Mouse (Mus musculus): Measurements from ENCODE around the gene Pfkm. TPM values are rescaled to one million over a fixed set of nuclear protein-coding genes. Genes with fewer than 3 reads are reported as not detected.

The Pfkm gene
- polyA plus RNA-seq, 1 experiment from 2014 or later = 16.2 TPM

GRCm38 (mm10) chr15:98096957-98097356 is 4.6 kb downstream of the Pfkm start:
- peak; percentile 7 for DNase-seq (ENCODE audit: low spot score)

DNA sequence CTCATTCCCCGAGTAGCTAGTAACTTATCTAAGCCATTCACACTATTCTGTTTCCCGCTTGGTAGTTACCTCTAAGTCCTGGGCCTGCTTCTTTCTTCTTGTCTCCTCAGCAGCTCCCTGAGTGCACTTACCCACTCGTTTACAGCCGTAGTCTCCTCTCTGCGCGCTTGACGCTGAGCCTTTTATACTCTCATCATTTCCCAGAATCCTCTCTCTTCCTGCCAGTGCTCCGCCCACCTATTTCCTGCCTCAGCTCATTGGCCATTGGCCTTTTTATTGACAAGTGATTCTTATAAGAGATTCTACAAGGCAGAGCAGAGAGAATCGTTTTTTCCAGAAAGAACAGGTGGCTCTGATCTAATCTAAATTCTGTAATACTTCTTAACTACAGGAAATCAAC is 6.1 kb downstream of the Pfkm start:
- no peak for DNase-seq (ENCODE audit: low spot score)

- no peak for DNase-seq (ENCODE audit: low spot score)
Measured at GRCm38 (mm10) chr15:98102401-98102800, 10.0 kb downstream of the Pfkm start.

DNA sequence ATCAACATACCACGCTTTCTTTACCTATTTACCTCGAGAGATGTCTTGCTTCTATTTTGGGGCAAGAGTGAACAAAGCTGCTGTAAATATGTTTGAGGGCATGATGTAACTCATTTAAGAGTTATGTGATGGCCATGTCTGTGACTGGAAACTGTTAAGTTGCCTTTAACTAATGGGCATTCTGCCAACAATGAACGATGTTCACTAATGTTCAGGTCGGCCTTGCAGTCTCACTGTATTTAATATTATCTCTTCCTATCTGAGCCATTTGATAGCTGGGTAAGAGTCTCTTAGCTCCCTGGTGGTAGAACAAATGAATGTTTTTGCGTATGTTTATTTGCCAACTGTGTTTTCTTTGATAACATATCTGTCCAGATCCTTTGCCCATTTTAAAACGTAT is 14.1 kb downstream of the Pfkm start:
- DNase-seq (ENCODE audit: low spot score) = no peak

DNA sequence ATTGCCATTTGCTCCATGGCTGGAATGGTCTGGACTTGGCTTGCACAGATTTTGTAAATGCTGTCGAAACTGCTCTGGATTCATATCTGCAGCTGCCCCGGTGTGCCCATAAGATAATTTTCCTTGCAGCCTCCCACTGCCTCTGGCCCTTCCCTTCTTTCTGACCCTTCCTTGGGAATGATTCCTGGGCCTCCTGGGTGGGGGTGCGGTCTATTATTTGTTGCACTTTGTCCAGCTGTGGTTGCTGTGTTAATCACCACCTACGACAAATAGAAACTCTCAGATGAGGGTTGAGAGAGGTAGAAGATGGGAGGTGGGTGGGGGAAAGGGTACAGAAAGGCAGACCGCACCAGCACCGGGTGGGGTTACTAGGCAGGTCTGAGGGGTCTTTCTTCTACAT is 14.8 kb downstream of the Pfkm start:
- no peak for DNase-seq (ENCODE audit: low spot score)

DNA sequence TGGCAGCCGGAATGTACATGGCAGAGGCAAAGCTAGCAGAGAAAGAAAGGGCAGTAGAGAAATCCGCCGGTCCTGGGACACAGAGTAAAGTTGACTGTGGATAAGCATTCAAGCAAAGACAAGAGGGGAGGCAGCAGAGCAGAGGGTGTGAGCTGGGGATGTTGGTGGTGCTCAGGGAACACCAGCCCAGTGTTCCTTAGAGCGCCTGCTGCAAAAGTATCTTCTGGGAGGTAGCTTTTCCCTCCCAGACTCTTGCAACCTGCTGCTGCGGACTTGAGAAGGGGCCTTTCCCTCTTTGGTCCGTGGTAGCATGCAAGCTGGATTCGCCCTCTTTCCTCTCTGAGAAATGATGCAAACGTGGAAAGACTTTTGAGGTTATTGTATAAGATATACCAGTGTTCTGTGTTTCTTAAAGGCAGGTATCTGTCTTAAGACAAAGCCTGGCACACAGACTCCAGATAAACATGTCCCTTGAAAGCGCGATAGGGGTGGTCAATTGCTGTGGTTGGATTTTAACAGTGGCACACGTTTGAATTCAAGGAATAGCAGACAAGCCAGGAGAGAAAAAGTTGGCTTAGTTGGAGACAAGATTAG is 15.4 kb downstream of the Pfkm start:
- DNase-seq (ENCODE audit: low spot score) = no peak

GRCm38 (mm10) chr15:98108297-98109152 is 16.1 kb downstream of the Pfkm start:
- peak; percentile 69 for DNase-seq (ENCODE audit: low spot score)

DNA sequence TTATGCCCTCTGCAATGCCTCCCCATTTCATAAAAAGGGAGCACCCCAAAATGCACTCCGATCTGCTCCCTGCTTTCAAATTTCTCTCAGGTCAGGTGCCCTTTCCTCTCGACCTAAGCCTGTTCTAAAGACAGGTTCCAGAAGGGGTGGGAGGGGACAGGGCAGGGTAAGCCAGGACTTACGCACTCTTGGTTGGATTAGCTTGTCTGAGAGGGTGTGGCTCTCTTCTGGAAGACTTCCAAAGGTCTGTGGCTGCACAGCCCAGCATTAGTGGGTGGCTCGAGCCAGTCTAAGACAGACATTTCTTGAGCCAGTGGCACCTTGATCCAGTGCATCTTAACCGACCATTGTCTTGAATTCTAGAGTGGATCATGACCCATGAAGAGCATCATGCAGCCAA is 19.4 kb downstream of the Pfkm start:
- DNase-seq (ENCODE audit: low spot score) = no peak

DNA sequence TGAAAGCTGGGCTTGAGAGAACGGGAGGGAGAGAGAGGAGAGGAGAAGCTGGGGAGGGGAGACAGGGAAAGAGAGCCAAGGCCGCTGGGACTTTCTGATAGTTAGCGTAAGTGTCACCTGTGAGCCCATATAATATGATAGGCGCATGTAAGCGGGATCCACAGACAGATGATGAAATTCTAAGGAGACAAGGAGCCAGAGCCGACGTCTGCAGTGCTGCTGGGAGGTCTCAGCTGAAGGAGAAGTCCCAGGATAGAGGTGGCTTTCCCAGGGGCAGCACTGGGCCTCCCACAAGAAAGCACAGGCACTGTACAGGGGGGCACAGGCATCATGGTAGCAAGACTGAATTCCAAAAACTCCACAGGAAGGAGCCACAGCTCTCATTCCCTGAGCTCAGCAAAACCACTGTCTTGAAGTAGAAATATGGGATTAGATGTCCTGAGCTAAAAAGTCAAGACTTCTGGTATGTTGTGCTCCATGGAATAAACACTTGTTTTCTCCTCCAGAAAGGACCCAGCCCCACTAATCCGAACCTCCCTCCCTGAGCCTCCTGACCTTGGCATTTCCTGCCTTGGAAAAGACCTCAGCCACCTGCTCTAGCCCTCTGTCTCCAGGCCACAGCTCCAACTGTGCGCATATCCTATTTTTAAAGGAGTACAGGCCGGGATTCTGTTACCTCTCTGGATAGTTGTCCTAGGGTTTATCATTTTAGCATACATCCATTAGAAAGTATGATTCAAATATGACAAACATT is 21.9 kb downstream of the Pfkm start:
- DNase-seq (ENCODE audit: low spot score) = no peak

DNA sequence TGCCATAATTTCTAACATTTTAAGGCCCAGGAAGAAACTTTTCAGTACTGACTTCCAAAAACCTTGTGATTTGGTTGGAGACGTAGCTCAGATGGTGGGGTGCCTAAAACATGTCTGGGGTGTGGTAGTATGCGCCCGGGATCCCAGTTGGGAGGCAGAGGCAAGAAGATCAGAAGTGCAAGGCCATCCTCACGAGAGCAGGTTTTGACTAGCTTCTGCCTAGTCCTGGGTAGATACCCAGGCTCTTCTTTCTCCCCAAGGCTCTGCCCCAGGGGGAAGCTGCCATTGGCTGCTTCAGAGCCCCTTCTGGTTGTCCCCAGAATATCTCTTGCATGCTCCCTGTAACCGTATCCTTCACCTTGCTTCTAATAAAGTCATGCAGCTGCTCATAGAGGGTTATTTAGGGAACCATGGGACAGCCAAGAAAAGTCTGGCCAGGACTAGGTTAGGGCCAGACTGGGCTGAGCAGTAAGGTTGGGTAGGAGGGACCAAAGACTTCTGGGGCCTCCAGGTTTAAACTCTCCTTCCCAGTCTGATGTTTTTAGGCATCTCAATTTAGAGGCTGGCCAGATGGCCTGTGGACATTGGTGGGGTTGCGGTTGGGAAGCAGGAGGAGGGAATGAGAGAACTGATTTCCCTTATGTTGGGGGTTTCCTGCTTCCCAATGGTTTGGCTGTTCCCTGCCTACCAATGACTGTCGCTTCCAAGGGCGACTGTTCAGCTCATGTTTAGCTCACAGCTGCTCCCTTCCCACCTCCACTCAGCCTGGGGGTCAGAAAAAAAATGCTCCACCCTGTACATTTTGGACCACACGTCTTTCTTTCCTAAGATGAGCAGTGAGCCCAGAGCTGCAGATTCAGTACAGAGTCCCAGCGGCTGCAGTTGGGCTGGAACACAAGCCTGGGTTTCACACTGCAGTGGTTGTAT is 22.7 kb downstream of the Pfkm start:
- DNase-seq (ENCODE audit: low spot score) = no peak

DNA sequence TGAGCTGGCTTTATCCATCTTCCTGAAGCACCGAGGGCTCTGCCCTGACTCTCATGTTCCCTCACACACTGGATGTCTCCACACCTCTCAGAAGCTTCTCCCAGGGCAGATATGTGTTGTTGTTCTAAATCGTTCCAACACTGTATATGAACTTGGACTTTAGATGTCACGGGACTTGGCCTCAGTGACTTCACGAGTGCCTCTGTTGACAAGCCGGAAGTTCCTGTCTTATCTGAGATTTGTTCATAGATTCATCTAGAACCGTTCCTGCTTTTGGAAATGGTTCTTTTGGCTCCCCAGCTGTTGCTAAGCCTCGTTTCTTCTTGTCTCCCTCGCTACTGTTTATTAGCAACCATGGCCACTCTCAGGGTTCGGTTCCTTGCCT is 23.4 kb downstream of the Pfkm start:
- no peak for DNase-seq (ENCODE audit: low spot score)

GRCm38 (mm10) chr15:98116287-98116686 is 23.9 kb downstream of the Pfkm start:
- DNase-seq (ENCODE audit: low spot score) = no peak

GRCm38 (mm10) chr15:98119363-98119762 is 27.0 kb downstream of the Pfkm start:
- DNase-seq (ENCODE audit: low spot score) = no peak

DNA sequence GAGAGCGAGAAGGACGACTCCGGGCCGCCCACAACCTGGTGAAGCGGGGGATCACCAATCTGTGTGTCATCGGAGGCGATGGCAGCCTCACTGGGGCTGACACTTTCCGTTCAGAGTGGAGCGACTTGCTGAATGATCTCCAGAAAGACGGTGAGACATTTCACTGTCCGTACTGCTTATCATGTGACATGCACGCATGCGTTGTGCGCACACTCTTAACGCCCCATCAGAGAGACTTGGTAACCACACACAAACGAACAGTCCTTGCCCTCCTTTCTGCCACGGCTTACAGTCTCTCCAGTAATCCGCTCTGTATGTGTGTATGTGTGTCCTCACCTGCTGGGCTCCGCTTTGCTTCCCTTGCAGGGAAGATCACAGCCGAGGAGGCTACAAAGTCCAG is 28.4 kb downstream of the Pfkm start:
- no peak for DNase-seq (ENCODE audit: low spot score)

DNA sequence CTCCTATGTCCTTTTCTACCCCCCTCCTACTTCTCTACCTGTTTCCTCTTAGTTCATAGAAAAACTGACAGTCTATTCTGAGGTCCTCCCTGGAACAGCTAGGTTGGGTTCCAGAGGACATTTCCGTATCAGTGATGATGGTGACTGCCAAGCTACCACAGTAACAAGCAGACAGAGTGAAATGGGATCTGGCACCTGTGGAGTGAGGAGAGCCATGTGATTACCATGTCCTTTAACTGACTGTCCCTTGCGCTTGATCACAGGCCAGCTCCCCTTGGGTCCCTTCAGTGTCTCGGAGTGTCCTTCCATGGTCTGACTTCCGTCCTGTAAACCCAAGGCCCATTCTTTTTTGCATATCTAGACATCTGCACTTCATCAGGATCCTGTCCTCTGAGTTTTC is 38.6 kb downstream of the Pfkm start:
- DNase-seq (ENCODE audit: low spot score) = no peak

GRCm38 (mm10) chr15:98131451-98131850 is 39.1 kb downstream of the Pfkm start:
- no peak for DNase-seq (ENCODE audit: low spot score)

DNA sequence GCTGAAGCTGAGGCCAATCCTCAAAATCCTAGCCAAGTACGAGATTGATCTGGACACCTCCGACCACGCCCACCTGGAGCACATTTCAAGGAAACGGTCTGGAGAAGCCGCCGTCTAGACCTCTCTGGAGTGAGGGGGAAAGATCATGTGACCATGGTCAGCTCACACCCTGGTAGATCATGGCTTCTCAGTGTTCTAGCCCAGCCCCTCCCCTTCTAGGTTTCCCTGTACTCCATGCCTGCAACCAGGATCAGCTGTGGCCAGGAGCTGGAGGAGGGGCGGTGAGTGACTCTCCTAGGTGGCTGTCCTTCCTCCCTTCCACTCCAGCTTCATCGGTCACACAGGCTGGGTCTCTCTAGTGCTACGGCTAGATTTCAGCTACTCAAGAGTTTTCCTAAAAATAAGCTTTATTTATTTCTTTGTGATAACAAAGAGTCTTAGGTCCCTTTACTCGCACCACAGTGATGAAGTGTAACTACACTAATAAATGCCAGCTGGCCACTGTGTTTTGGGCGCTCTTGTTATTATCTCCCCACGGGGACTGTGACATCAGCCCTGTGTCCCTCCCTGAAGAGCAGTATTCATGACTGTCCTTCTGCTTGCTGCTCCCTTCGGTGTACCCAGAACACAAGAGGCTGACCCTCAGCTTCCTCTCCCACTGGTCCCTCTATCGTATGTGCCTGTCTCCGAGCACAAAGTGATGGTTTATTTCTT is 39.7 kb downstream of the Pfkm start:
- no peak for DNase-seq (ENCODE audit: low spot score)

- DNase-seq (ENCODE audit: low spot score) = no peak
Measured at GRCm38 (mm10) chr15:98133471-98133870, 41.1 kb downstream of the Pfkm start.

- no peak for DNase-seq (ENCODE audit: low spot score)
Measured at GRCm38 (mm10) chr15:98134034-98134433, 41.6 kb downstream of the Pfkm start.

- DNase-seq (ENCODE audit: low spot score) = no peak
Measured at GRCm38 (mm10) chr15:98134666-98135065, 42.3 kb downstream of the Pfkm start.

DNA sequence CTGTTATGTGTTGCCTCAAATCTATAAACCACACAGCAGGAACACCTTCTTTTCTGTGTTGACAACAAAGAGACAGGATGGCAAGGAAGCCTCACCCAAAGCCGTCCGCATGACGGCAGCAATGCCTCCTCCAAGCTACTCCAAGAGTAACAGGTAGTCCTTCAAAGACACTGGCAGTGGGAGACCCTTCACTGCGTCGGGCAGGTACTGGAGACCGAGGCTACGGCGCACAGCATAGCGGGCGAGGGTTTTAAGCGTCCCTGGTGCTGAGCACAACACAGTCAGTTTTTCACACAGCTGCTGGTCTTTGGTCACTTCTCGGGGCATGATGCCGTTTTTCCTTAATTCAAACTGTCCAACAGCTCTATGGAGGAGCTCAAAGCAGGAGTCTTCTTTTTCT is 43.3 kb downstream of the Pfkm start:
- DNase-seq (ENCODE audit: low spot score) = no peak

Data from thymus, postnatal 0 days (tissue).